9 mouse cellular contexts compared by ENCODE assay signal in genomic region chr15:79281389-79281788, GRCm38 (mm10). TPM values are rescaled to one million over a fixed set of nuclear protein-coding genes. Genes with fewer than 3 reads are reported as not detected.
DNase-seq lines count a peak whose midpoint lies in the region; ATAC-seq lines count a peak whose summit lies in the region.
"Had no signal": no experiment of that assay in that cellular context is flagged by ENCODE, and none has a peak within 500 bp of the region (broad histone marks: within the 10 kb centered on the region; RNA-seq: fewer than 3 reads in every experiment).

No protein-coding gene starts in this region.

- H3K9me3 ChIP-seq in heart, embryonic 12.5 days (replicated peaks), result peaks cover 12% of the 10 kb centered on the region
- H3K9me3 ChIP-seq in embryonic facial prominence, embryonic 15.5 days (replicated peaks), result no peaks in the 10 kb centered on the region
- no peaks in the 10 kb centered on the region for H3K9me3 ChIP-seq in hindbrain, embryonic 14.5 days (ENCODE audit: control insufficient read depth, low read length)
- H3K9me3 ChIP-seq: forebrain, embryonic 12.5 days had no signal

- no peak overlapping the region for H3K27ac ChIP-seq in heart, embryonic 12.5 days (ENCODE audit: poor library complexity, severe bottlenecking)
- 0 out of 2 replicates have a peak overlapping the region, but pooled peaks have one; percentile 45 for H3K27ac ChIP-seq in embryonic facial prominence, embryonic 15.5 days (replicated peaks)
- H3K27ac ChIP-seq in hindbrain, embryonic 14.5 days, result no peak overlapping the region
- H3K27ac ChIP-seq: forebrain, embryonic 12.5 days had no signal

- no peak for DNase-seq in heart, postnatal 36 days
- DNase-seq in lung, postnatal 14 days, result peak; percentile 57
- peak; percentile 72 for DNase-seq in thymus, postnatal 25 days
- no peak for DNase-seq in cerebellum, adult 11 months
- no peak for DNase-seq in left cerebral cortex, postnatal 36 days (ENCODE audit: low spot score in 2 of 2)
- no peak for DNase-seq in hindbrain, embryonic 14.5 days (ENCODE audit: low spot score)

- no peak overlapping the region for H3K4me3 ChIP-seq in heart, embryonic 12.5 days
- no peak overlapping the region for H3K4me3 ChIP-seq in embryonic facial prominence, embryonic 15.5 days (replicated peaks)
- H3K4me3 ChIP-seq in hindbrain, embryonic 14.5 days (replicated peaks; ENCODE audit: low read length), result no peak overlapping the region
- H3K4me3 ChIP-seq: forebrain, embryonic 12.5 days had no signal

- H3K36me3 ChIP-seq in heart, embryonic 12.5 days, result peaks cover 6% of the 10 kb centered on the region; the same call in 1 of the 2 replicates
- peaks cover 2% of the 10 kb centered on the region; the same call in 1 of the 2 replicates for H3K36me3 ChIP-seq in embryonic facial prominence, embryonic 15.5 days
- peaks cover 4% of the 10 kb centered on the region; the same call in 1 of the 2 replicates for H3K36me3 ChIP-seq in hindbrain, embryonic 14.5 days (replicated peaks; ENCODE audit: control insufficient read depth, insufficient read depth)
- H3K36me3 ChIP-seq: forebrain, embryonic 12.5 days had no signal

- no peak overlapping the region for H3K4me2 ChIP-seq in heart, embryonic 12.5 days
- H3K4me2 ChIP-seq in embryonic facial prominence, embryonic 15.5 days (replicated peaks), result no peak overlapping the region
- H3K4me2 ChIP-seq in hindbrain, embryonic 14.5 days (replicated peaks), result no peak overlapping the region
- H3K4me2 ChIP-seq: forebrain, embryonic 12.5 days had no signal

- no peak overlapping the region for H3K9ac ChIP-seq in heart, embryonic 12.5 days
- no peak overlapping the region for H3K9ac ChIP-seq in embryonic facial prominence, embryonic 15.5 days
- no peak overlapping the region for H3K9ac ChIP-seq in hindbrain, embryonic 14.5 days
- H3K9ac ChIP-seq: forebrain, embryonic 12.5 days had no signal

- 62% methylated on average over 1 of the region's 1 CpGs for WGBS in heart, embryonic 12.5 days
- 50% methylated on average over 1 of the region's 1 CpGs for WGBS in embryonic facial prominence, embryonic 15.5 days
- 90% methylated on average over 1 of the region's 1 CpGs for WGBS in hindbrain, embryonic 14.5 days

- peak; percentile 70; the same call in 1 of the 2 replicates for ATAC-seq in heart, embryonic 12.5 days (ENCODE audit: insufficient number of reproducible peaks, low FRiP score)
- ATAC-seq in embryonic facial prominence, embryonic 15.5 days (ENCODE audit: insufficient number of reproducible peaks, low FRiP score, low TSS enrichment, low read depth), result no peak
- ATAC-seq in hindbrain, embryonic 14.5 days (ENCODE audit: low FRiP score), result no peak

- peaks cover 9% of the 10 kb centered on the region; the same call in 1 of the 2 replicates for H3K4me1 ChIP-seq in heart, embryonic 12.5 days (replicated peaks)
- H3K4me1 ChIP-seq in embryonic facial prominence, embryonic 15.5 days, result no peaks in the 10 kb centered on the region
- H3K4me1 ChIP-seq in hindbrain, embryonic 14.5 days (replicated peaks; ENCODE audit: control insufficient read depth, insufficient read depth, low read length), result no peaks in the 10 kb centered on the region
- H3K4me1 ChIP-seq: forebrain, embryonic 12.5 days had no signal

- intact Hi-C loops in heart, postnatal 36 days (cut with DNase I), result loop anchor here (5.0 kb wide), 1 partner anchor 39 kb away; no protein-coding TSS in a partner anchor
- intact Hi-C loops in left cerebral cortex, postnatal 36 days (cut with DNase I), result no loop called here

- 0 out of 2 replicates have a peak, but pooled peaks cover 5% of the 10 kb centered on the region for H3K27me3 ChIP-seq in heart, embryonic 12.5 days (replicated peaks)
- H3K27me3 ChIP-seq in embryonic facial prominence, embryonic 15.5 days, result no peaks in the 10 kb centered on the region
- no peaks in the 10 kb centered on the region for H3K27me3 ChIP-seq in hindbrain, embryonic 14.5 days (ENCODE audit: control insufficient read depth, insufficient read depth, low read length)
- H3K27me3 ChIP-seq: forebrain, embryonic 12.5 days had no signal

RNA-seq across cellular contexts. Expression of gene Baiap2l2, which starts 3.9 kb away (rescaled TPM):
- polyA plus RNA-seq in heart, embryonic 12.5 days (2016; fragmentation: Nextera tagmentation; extraction: Ambion mirVana), result 9.3 and 11.9 TPM in 2 replicates
- total RNA-seq in heart, postnatal 36 days (2021), result under 1 TPM in 1 of 2 experiments, not detected in 1; 0.50 TPM
- polyA plus RNA-seq in embryonic facial prominence, embryonic 15.5 days (2015; fragmentation: Nextera tagmentation; extraction: Ambion mirVana), result 16.1 and 18.5 TPM in 2 replicates
- 1 to 10 TPM; 3.5 to 4.5 TPM for total RNA-seq in left cerebral cortex, postnatal 36 days (2021)
- 2.3 and 2.6 TPM in 2 replicates for polyA plus RNA-seq in hindbrain, embryonic 14.5 days (2014; fragmentation: Nextera tagmentation; extraction: Ambion mirVana)

RNA-seq across cellular contexts. Expression of gene Slc16a8, which starts 26.8 kb away (rescaled TPM):
- polyA plus RNA-seq in heart, embryonic 12.5 days (2016; fragmentation: Nextera tagmentation; extraction: Ambion mirVana), result 0.36 and 0.65 TPM in 2 replicates
- under 1 TPM; 0.53 to 0.62 TPM for total RNA-seq in heart, postnatal 36 days (2021)
- polyA plus RNA-seq in embryonic facial prominence, embryonic 15.5 days (2015; fragmentation: Nextera tagmentation; extraction: Ambion mirVana), result 0.35 and 0.58 TPM in 2 replicates
- under 1 TPM in 1 of 2 experiments, not detected in 1; 0.17 TPM for total RNA-seq in left cerebral cortex, postnatal 36 days (2021)
- 0.90 and 1.2 TPM in 2 replicates for polyA plus RNA-seq in hindbrain, embryonic 14.5 days (2014; fragmentation: Nextera tagmentation; extraction: Ambion mirVana)

RNA-seq across cellular contexts. Expression of gene Pla2g6, which starts 46.8 kb away (rescaled TPM):
- polyA plus RNA-seq in heart, embryonic 12.5 days (2016; fragmentation: Nextera tagmentation; extraction: Ambion mirVana), result 12.1 and 14.4 TPM in 2 replicates
- total RNA-seq in heart, postnatal 36 days (2021), result 1 to 10 TPM; 8.1 to 8.7 TPM
- polyA plus RNA-seq in embryonic facial prominence, embryonic 15.5 days (2015; fragmentation: Nextera tagmentation; extraction: Ambion mirVana), result 16.2 and 17.0 TPM in 2 replicates
- 10 to 100 TPM; 21.7 to 25.9 TPM for total RNA-seq in left cerebral cortex, postnatal 36 days (2021)
- 21.2 and 22.9 TPM in 2 replicates for polyA plus RNA-seq in hindbrain, embryonic 14.5 days (2014; fragmentation: Nextera tagmentation; extraction: Ambion mirVana)

RNA-seq across cellular contexts. Expression of gene Gm49486, which starts 52.2 kb away (rescaled TPM):
- 0.49 and 1.0 TPM in 2 replicates for polyA plus RNA-seq in heart, embryonic 12.5 days (2016; fragmentation: Nextera tagmentation; extraction: Ambion mirVana)
- total RNA-seq in heart, postnatal 36 days (2021), result under 1 TPM; 0.89 to 0.95 TPM
- polyA plus RNA-seq in embryonic facial prominence, embryonic 15.5 days (2015; fragmentation: Nextera tagmentation; extraction: Ambion mirVana), result 0.94 and 1.3 TPM in 2 replicates
- 1 to 10 TPM in 1 of 2 experiments, under 1 TPM in 1; 0.20 to 1.2 TPM for total RNA-seq in left cerebral cortex, postnatal 36 days (2021)
- 1.1 TPM in 2 replicates for polyA plus RNA-seq in hindbrain, embryonic 14.5 days (2014; fragmentation: Nextera tagmentation; extraction: Ambion mirVana)

RNA-seq across cellular contexts. Expression of gene Pick1, which starts 52.4 kb away (rescaled TPM):
- 33.8 and 37.6 TPM in 2 replicates for polyA plus RNA-seq in heart, embryonic 12.5 days (2016; fragmentation: Nextera tagmentation; extraction: Ambion mirVana)
- 10 to 100 TPM; 22.4 to 24.1 TPM for total RNA-seq in heart, postnatal 36 days (2021)
- 46.2 and 50.4 TPM in 2 replicates for polyA plus RNA-seq in embryonic facial prominence, embryonic 15.5 days (2015; fragmentation: Nextera tagmentation; extraction: Ambion mirVana)
- 10 to 100 TPM; 48.9 to 50.4 TPM for total RNA-seq in left cerebral cortex, postnatal 36 days (2021)
- 45.8 and 48.2 TPM in 2 replicates for polyA plus RNA-seq in hindbrain, embryonic 14.5 days (2014; fragmentation: Nextera tagmentation; extraction: Ambion mirVana)

Comparison
In these comparisons a context has a peak if more than half of its experiments do, and no peak if none do; other contexts are left out.
1. DNase-seq: peak in lung, postnatal 14 days (single experiment) and thymus, postnatal 25 days (single experiment); none in heart, postnatal 36 days (0 of 2), cerebellum, adult 11 months (single experiment), left cerebral cortex, postnatal 36 days (0 of 2) and hindbrain, embryonic 14.5 days (single experiment).